Mouse (Mus musculus): ENCODE measurements at regions not wholly inside any gene's neighbourhood (a gene's known extent, or its start where the extent isn't known, plus 50 kb on each side); places are given as distances from the start of the nearest gene placed in this dataset.
A peak's percentile ranks its signal among the peaks of the same experiment; 100 is the strongest.

- DNase-seq (ENCODE audit: low spot score in 2 of 2): no peak
Measured at GRCm38 (mm10) chr2:50003866-50004265, 62.4 kb upstream of the Lypd6 start.

- DNase-seq (ENCODE audit: low spot score in 2 of 2): no peak
Measured at GRCm38 (mm10) chr2:50004674-50005527, 61.3 kb upstream of the Lypd6 start.

- no peak for DNase-seq (ENCODE audit: low spot score in 2 of 2)
Measured at GRCm38 (mm10) chr2:50008282-50008681, 57.9 kb upstream of the Lypd6 start.

GRCm38 (mm10) chr2:50010409-50010808 lies 55.8 kb upstream of the Lypd6 start:
- no peak for DNase-seq (ENCODE audit: low spot score in 2 of 2)

- no peak for DNase-seq (ENCODE audit: low spot score in 2 of 2)
Measured at GRCm38 (mm10) chr2:50012303-50012702, 53.9 kb upstream of the Lypd6 start.

GRCm38 (mm10) chr2:50013248-50013647 lies 53.0 kb upstream of the Lypd6 start:
- DNase-seq (ENCODE audit: low spot score in 2 of 2): peak; percentile 51 to 69

GRCm38 (mm10) chr2:50013882-50014281 lies 52.3 kb upstream of the Lypd6 start:
- DNase-seq (ENCODE audit: low spot score in 2 of 2): no peak

- DNase-seq (ENCODE audit: low spot score in 2 of 2): peak in 1 of 2 experiments; percentile 14
Measured at GRCm38 (mm10) chr2:50014683-50015082, 51.5 kb upstream of the Lypd6 start.
